Mouse (Mus musculus): Measurements from ENCODE around the gene Tbx6. TPM values are rescaled to one million over a fixed set of nuclear protein-coding genes. Genes with fewer than 3 reads are reported as not detected.
"Not testable (repeated sequence)": the region's sequence is repeated elsewhere in the genome, so short reads cannot be mapped to it uniquely, and the experiment has no call there.

The Tbx6 gene
- total and polyA plus RNA-seq, 2 experiments from 2014 or later: 0.11 to 0.38 TPM

GRCm38 (mm10) chr7:126777476-126777875 is 3.8 kb upstream of the Tbx6 start:
- H3K4me1 ChIP-seq (ENCODE audit: insufficient read depth): peaks cover 20% of the 10 kb centered on the region
- H3K4me2 ChIP-seq (ENCODE audit: low read depth): peak overlapping the region; percentile 93
- no peak for TF ChIP-seq CTCF (IDR thresholded peaks at IDR 0.05; ENCODE audit: low read depth)
- peak overlapping the region; percentile 96 for H3K9ac ChIP-seq
- ATAC-seq: no peak
- peak; percentile 33 for DNase-seq
- 46% methylated on average over 10 of the region's 10 CpGs for WGBS
- H3K27ac ChIP-seq (ENCODE audit: low read depth, low read length): peak overlapping the region; percentile 87
- no peaks in the 10 kb centered on the region for H3K27me3 ChIP-seq (ENCODE audit: insufficient read depth, low read length)
- peak overlapping the region; percentile 63 for H3K4me3 ChIP-seq (ENCODE audit: low read depth, low read length)
- peaks cover 12% of the 10 kb centered on the region for H3K36me3 ChIP-seq (ENCODE audit: insufficient read depth)
- H3K9me3 ChIP-seq (ENCODE audit: low read length): no peaks in the 10 kb centered on the region

GRCm38 (mm10) chr7:126778147-126778546 is 3.1 kb upstream of the Tbx6 start:
- TF ChIP-seq CTCF (IDR thresholded peaks at IDR 0.05; ENCODE audit: low read depth): no peak
- no peak overlapping the region for H3K27ac ChIP-seq (ENCODE audit: low read depth, low read length)
- H3K4me2 ChIP-seq (ENCODE audit: low read depth): peak overlapping the region; percentile 93
- H3K4me3 ChIP-seq (ENCODE audit: low read depth, low read length): no peak overlapping the region
- peak overlapping the region; percentile 96; the same call in 1 of the 2 replicates for H3K9ac ChIP-seq
- ATAC-seq: no peak
- no peaks in the 10 kb centered on the region for H3K27me3 ChIP-seq (ENCODE audit: insufficient read depth, low read length)
- no peak for DNase-seq
- H3K4me1 ChIP-seq (ENCODE audit: insufficient read depth): peaks cover 20% of the 10 kb centered on the region
- WGBS: 84% methylated on average over 3 of the region's 3 CpGs
- no peaks in the 10 kb centered on the region for H3K9me3 ChIP-seq (ENCODE audit: low read length)
- peaks cover 10% of the 10 kb centered on the region; the same call in 1 of the 2 replicates for H3K36me3 ChIP-seq (ENCODE audit: insufficient read depth)

- not testable (repeated sequence) for H3K4me3 ChIP-seq (ENCODE audit: low read depth, low read length); H3K9me3 ChIP-seq (ENCODE audit: low read length); H3K27me3 ChIP-seq (ENCODE audit: insufficient read depth, low read length); DNase-seq; H3K9ac ChIP-seq; ATAC-seq; H3K4me2 ChIP-seq (ENCODE audit: low read depth)
- Histone ChIP-seq H3K27ac (ENCODE audit: low read depth, low read length) (0 out of 2 replicates have a peak overlapping the region, but pooled peaks have one; percentile 83), H3K36me3 (ENCODE audit: insufficient read depth) (peaks cover 16% of the 10 kb centered on the region), H3K4me1 (ENCODE audit: insufficient read depth) (peaks cover 20% of the 10 kb centered on the region)
- WGBS: 92% methylated on average over 7 of the region's 7 CpGs
Measured at GRCm38 (mm10) chr7:126779101-126779500, 2.2 kb upstream of the Tbx6 start.

- peak overlapping the region; percentile 83 for H3K27ac ChIP-seq (ENCODE audit: low read depth, low read length)
- WGBS: 2% methylated on average over 21 of the region's 21 CpGs
- peak overlapping the region; percentile 41 for H3K4me3 ChIP-seq (ENCODE audit: low read depth, low read length)
- peak; percentile 91 for TF ChIP-seq CTCF (IDR thresholded peaks at IDR 0.05; ENCODE audit: low read depth)
- H3K9ac ChIP-seq: peak overlapping the region; percentile 57
- H3K4me2 ChIP-seq (ENCODE audit: low read depth): peak overlapping the region; percentile 86
- no peaks in the 10 kb centered on the region for H3K27me3 ChIP-seq (ENCODE audit: insufficient read depth, low read length)
- H3K4me1 ChIP-seq (ENCODE audit: insufficient read depth): peaks cover 20% of the 10 kb centered on the region
- no peaks in the 10 kb centered on the region for H3K9me3 ChIP-seq (ENCODE audit: low read length)
- H3K36me3 ChIP-seq (ENCODE audit: insufficient read depth): peaks cover 27% of the 10 kb centered on the region
- ATAC-seq (peak; percentile 82), DNase-seq (peak; percentile 95)
Measured at GRCm38 (mm10) chr7:126779983-126780970, 1.0 kb upstream of the Tbx6 start.

- H3K4me2 ChIP-seq (ENCODE audit: low read depth): peak overlapping the region; percentile 86; the same call in 1 of the 2 replicates
- H3K9ac ChIP-seq: 0 out of 2 replicates have a peak overlapping the region, but pooled peaks have one; percentile 3
- no peak overlapping the region for H3K27ac ChIP-seq (ENCODE audit: low read depth, low read length)
- H3K36me3 ChIP-seq (ENCODE audit: insufficient read depth): peaks cover 42% of the 10 kb centered on the region
- H3K4me3 ChIP-seq (ENCODE audit: low read depth, low read length): no peak overlapping the region
- WGBS: 47% methylated on average over 11 of the region's 11 CpGs
- ATAC-seq: no peak
- no peaks in the 10 kb centered on the region for H3K9me3 ChIP-seq (ENCODE audit: low read length)
- no peak for TF ChIP-seq CTCF (IDR thresholded peaks at IDR 0.05; ENCODE audit: low read depth)
- H3K4me1 ChIP-seq (ENCODE audit: insufficient read depth): peaks cover 15% of the 10 kb centered on the region
- no peaks in the 10 kb centered on the region for H3K27me3 ChIP-seq (ENCODE audit: insufficient read depth, low read length)
- no peak for DNase-seq
Measured at GRCm38 (mm10) chr7:126781661-126782370, 533 bp downstream of the Tbx6 start.

- Histone ChIP-seq H3K36me3 (ENCODE audit: insufficient read depth) (peaks cover 51% of the 10 kb centered on the region), H3K4me3 (ENCODE audit: low read depth, low read length) (no peak overlapping the region), H3K4me1 (ENCODE audit: insufficient read depth) (peaks cover 10% of the 10 kb centered on the region; the same call in 1 of the 2 replicates), H3K27me3 (ENCODE audit: insufficient read depth, low read length) (no peaks in the 10 kb centered on the region), H3K9me3 (ENCODE audit: low read length) (no peaks in the 10 kb centered on the region), H3K9ac (no peak overlapping the region), H3K27ac (ENCODE audit: low read depth, low read length) (no peak overlapping the region), H3K4me2 (ENCODE audit: low read depth) (no peak overlapping the region)
- no peak for ATAC-seq
- TF ChIP-seq CTCF (IDR thresholded peaks at IDR 0.05; ENCODE audit: low read depth): no peak
- DNase-seq: no peak
- WGBS: 86% methylated on average over 13 of the region's 13 CpGs
Measured at GRCm38 (mm10) chr7:126782693-126783092, 1.4 kb downstream of the Tbx6 start.
